Mouse (Mus musculus) MEL (cell line): ENCODE measurements at regions not wholly inside any gene's neighbourhood (a gene's known extent, or its start where the extent isn't known, plus 50 kb on each side); places are given as distances from the start of the nearest gene placed in this dataset.

Experiments used
- BHLHE40 ChIP-seq: IDR thresholded peaks from 2 replicates; pipeline ENCODE4 v1.6.1; 2012; ENCODE audit warnings: low read depth, mild to moderate bottlenecking, inconsistent platforms, low read length, improper control_type of control experiment, borderline replicate concordance
- CTCF ChIP-seq, 3 experiments: IDR thresholded peaks in 2 of 3; conservative IDR thresholded peaks in 1 of 3; 2 replicates each; pipeline ENCODE4 v1.5.1; 2011 to 2012; ENCODE audit warnings: low read length in 3 of 3, low read depth in 2 of 3, mild to moderate bottlenecking in 2 of 3, improper control_type of control experiment in 1 of 3, inconsistent platforms in 1 of 3, mixed read lengths in 1 of 3, moderate library complexity in 1 of 3; ENCODE audit not compliant: control insufficient read depth in 1 of 3, insufficient read depth in 1 of 3, poor library complexity in 1 of 3, severe bottlenecking in 1 of 3
- ELF1 ChIP-seq: IDR thresholded peaks from 2 replicates; pipeline ENCODE4 v1.6.1; 2014; ENCODE audit warnings: low read depth, mild to moderate bottlenecking, inconsistent platforms, low read length, improper control_type of control experiment, moderate library complexity
- EP300 ChIP-seq, 2 experiments: IDR thresholded peaks; 2 replicates each; pipeline ENCODE4 v1.6.1; 2011; ENCODE audit warnings: improper control_type of control experiment in 2 of 2, low read length in 2 of 2, low read depth in 1 of 2, mild to moderate bottlenecking in 1 of 2
- GATA1 ChIP-seq: IDR thresholded peaks from 2 replicates; pipeline ENCODE4 v1.6.1; 2011; ENCODE audit warnings: low read depth, low read length, improper control_type of control experiment
- MAZ ChIP-seq: IDR thresholded peaks from 2 replicates; pipeline ENCODE4 v1.6.1; 2012; ENCODE audit warnings: low read depth, mild to moderate bottlenecking, inconsistent platforms, low read length, improper control_type of control experiment
- MEF2A ChIP-seq: IDR thresholded peaks from 2 replicates; pipeline ENCODE4 v1.6.1; 2014; ENCODE audit warnings: low read depth, mild to moderate bottlenecking, inconsistent platforms, low read length, improper control_type of control experiment; ENCODE audit not compliant: poor library complexity, insufficient replicate concordance, severe bottlenecking; ENCODE audit errors: extremely low read depth
- MYC ChIP-seq: IDR thresholded peaks from 2 replicates; pipeline ENCODE4 v1.6.1; 2011; ENCODE audit warnings: low read depth, mild to moderate bottlenecking, low read length, improper control_type of control experiment, moderate library complexity
- NRF1 ChIP-seq: IDR thresholded peaks from 2 replicates; pipeline ENCODE4 v1.6.1; 2014; ENCODE audit warnings: low read depth, mild to moderate bottlenecking, inconsistent platforms, low read length, improper control_type of control experiment, moderate library complexity; ENCODE audit not compliant: poor library complexity, insufficient read depth, severe bottlenecking
- POLR2A ChIP-seq, 2 experiments: IDR thresholded peaks; 2 replicates each; pipeline ENCODE4 v1.6.1; 2011 to 2012; ENCODE audit warnings: low read length in 2 of 2, mild to moderate bottlenecking in 2 of 2, control low read depth in 1 of 2, improper control_type of control experiment in 1 of 2, low read depth in 1 of 2, moderate library complexity in 1 of 2; ENCODE audit not compliant: control insufficient read depth in 1 of 2, insufficient read depth in 1 of 2, poor library complexity in 1 of 2
- POLR2AphosphoS5 ChIP-seq: IDR thresholded peaks from 2 replicates; pipeline ENCODE4 v1.6.1; 2012; ENCODE audit warnings: low read depth, borderline replicate concordance, mild to moderate bottlenecking, inconsistent platforms, low read length, moderate library complexity, mixed read lengths
- USF1 ChIP-seq: IDR thresholded peaks from 2 replicates; pipeline ENCODE4 v1.6.1; 2014; ENCODE audit warnings: low read depth, mild to moderate bottlenecking, inconsistent platforms, low read length, improper control_type of control experiment, moderate library complexity
- ZC3H11A ChIP-seq: IDR thresholded peaks from 2 replicates; pipeline ENCODE4 v1.6.1; 2012; ENCODE audit warnings: low read depth, mild to moderate bottlenecking, inconsistent platforms, low read length, improper control_type of control experiment
- ZNF384 ChIP-seq: IDR thresholded peaks from 2 replicates; pipeline ENCODE4 v1.6.1; 2012; ENCODE audit warnings: low read depth, mild to moderate bottlenecking, inconsistent platforms, low read length, improper control_type of control experiment

GRCm38 (mm10) chr19:36285465-36285864 is 62.6 kb upstream of the Pcgf5 start:
- TF ChIP-seq ELF1 (no peak), POLR2A (IDR thresholded peaks at IDR 0.05; ENCODE audit: control insufficient read depth in 1 of 2, insufficient read depth in 1 of 2, low read depth in 1 of 2, low read length in 2 of 2, poor library complexity in 1 of 2) (no peak), ZNF384 (no peak), GATA1 (no peak), NRF1 (no peak), BHLHE40 (no peak), POLR2AphosphoS5 (no peak), EP300 (IDR thresholded peaks at IDR 0.05; ENCODE audit: low read depth in 1 of 2, low read length in 2 of 2) (no peak), MAZ (no peak), USF1 (no peak), CTCF (IDR thresholded peaks at IDR 0.05 in 2 of 3, conservative IDR thresholded peaks at IDR 0.05 in 1 of 3; ENCODE audit: control insufficient read depth in 1 of 3, insufficient read depth in 1 of 3, low read depth in 2 of 3, low read length in 3 of 3, poor library complexity in 1 of 3, severe bottlenecking in 1 of 3) (no peak), MYC (no peak), MEF2A (no peak), ZC3H11A (no peak)
